Mouse (Mus musculus) neural tube, embryonic 13.5 days (tissue): ENCODE data around the gene Pagr1b. TPM values are rescaled to one million over a fixed set of nuclear protein-coding genes. Genes with fewer than 3 reads are reported as not detected.

Experiments
- ATAC-seq: fragments of 200-750 bp; cut with Nextera tagmentation; 2 replicates; pipeline ENCODE4 v1.8.0; 2017; ENCODE audit warnings: low read depth, mild to moderate bottlenecking, moderate TSS enrichment, moderate library complexity
- H3K27ac ChIP-seq: fragments of 300-500 bp; sonication (generic); replicated peaks from 2 replicates; pipeline ENCODE4 v1.5.1; 2015; ENCODE audit warnings: moderate library complexity, mild to moderate bottlenecking, inconsistent platforms
- H3K27me3 ChIP-seq: fragments of 300-500 bp; sonication (generic); 2 replicates; pipeline ENCODE4 v1.6.1; 2015; ENCODE audit warnings: mild to moderate bottlenecking, inconsistent platforms
- H3K36me3 ChIP-seq: fragments of 300-500 bp; sonication (generic); 2 replicates; pipeline ENCODE4 v1.6.1; 2015; ENCODE audit warnings: mild to moderate bottlenecking, inconsistent platforms
- H3K4me1 ChIP-seq: fragments of 300-500 bp; sonication (generic); replicated peaks from 2 replicates; pipeline ENCODE4 v1.6.1; 2015; ENCODE audit warnings: inconsistent platforms
- H3K4me2 ChIP-seq: fragments of 300-500 bp; sonication (generic); 2 replicates; pipeline ENCODE4 v1.6.1; 2015; ENCODE audit warnings: inconsistent platforms, mild to moderate bottlenecking, moderate library complexity
- H3K4me3 ChIP-seq: fragments of 300-500 bp; sonication (generic); 2 replicates; pipeline ENCODE4 v1.5.1; 2015; ENCODE audit warnings: mild to moderate bottlenecking, inconsistent platforms
- H3K9ac ChIP-seq: fragments of 300-500 bp; sonication (generic); 2 replicates; pipeline ENCODE4 v1.6.1; 2015; ENCODE audit warnings: moderate library complexity, mild to moderate bottlenecking, inconsistent platforms
- H3K9me3 ChIP-seq: fragments of 300-500 bp; sonication (generic); 2 replicates; pipeline ENCODE4 v1.6.1; 2016; ENCODE audit warnings: inconsistent platforms
- WGBS: fragments of 180-500 bp; shearing (Covaris S2); methylation state at CpG from one replicate; pipeline ENCODE4 v1.1.7; 2015; 5-methylcytosine and 5-hydroxymethylcytosine counted together
- polyA plus RNA-seq: library from polyadenylated mRNA; unstranded; fragments of >200 nt; fragmentation: Nextera tagmentation; extraction: Ambion mirVana; gene quantifications from 2 replicates; pipeline ENCODE4 v1.2.1, GENCODE M21; 2015

The Pagr1b gene
- polyA plus RNA-seq, 1 experiment from 2014 or later, result 0.50 TPM

DNA sequence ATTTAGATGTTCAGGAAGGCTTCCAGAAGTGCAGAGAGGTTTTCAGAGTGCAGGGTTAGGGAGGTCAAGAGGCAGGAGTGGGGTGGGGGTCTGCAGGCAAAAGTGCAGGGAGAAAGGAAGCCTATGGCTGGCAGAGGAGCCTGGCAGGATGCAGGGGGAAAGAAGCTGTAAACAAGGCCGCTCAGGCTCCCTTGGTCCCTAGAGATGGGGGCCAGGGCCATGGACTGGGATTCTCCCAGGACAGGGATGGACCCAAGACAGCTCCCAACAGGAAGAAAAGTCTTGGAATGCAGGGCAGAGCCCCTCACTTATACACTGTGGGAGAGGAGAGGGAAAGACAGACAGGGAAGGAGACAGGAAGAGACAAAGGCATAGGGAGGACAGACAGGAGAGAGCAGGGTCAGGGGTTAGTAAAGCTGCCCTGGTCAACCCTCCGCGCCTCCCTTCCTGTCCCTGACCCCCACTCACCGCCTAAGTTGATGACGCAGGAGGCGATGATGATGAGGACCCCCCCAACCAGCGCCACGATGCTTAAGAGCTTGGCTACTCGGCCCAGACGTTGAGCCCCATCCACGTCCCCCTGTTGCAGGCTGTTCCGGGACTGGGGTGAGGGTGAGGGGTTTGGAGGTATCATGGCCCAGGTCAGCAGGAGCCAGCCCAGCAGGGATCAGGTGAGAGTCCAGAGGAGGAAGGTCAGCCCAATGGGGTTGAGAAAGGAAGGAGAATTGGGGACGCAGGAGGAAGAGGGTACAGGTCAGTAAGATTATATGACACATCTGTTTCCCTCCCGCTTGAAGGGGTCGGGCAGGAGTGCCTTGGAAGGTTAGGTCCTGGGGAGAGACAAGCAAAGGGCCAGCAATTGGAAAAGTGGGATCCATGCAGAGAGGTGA, 2.4 kb upstream of the Pagr1b start:
- 89% methylated on average over 15 of the region's 15 CpGs for WGBS
- Histone ChIP-seq H3K4me1 (peaks cover 89% of the 10 kb centered on the region), H3K27me3 (no peaks in the 10 kb centered on the region), H3K27ac (no peak overlapping the region), H3K36me3 (peaks cover 40% of the 10 kb centered on the region), H3K4me2 (peak overlapping the region; percentile 71), H3K9me3 (no peaks in the 10 kb centered on the region), H3K4me3 (no peak overlapping the region), H3K9ac (peak overlapping the region; percentile 82)
- no peak for ATAC-seq

DNA sequence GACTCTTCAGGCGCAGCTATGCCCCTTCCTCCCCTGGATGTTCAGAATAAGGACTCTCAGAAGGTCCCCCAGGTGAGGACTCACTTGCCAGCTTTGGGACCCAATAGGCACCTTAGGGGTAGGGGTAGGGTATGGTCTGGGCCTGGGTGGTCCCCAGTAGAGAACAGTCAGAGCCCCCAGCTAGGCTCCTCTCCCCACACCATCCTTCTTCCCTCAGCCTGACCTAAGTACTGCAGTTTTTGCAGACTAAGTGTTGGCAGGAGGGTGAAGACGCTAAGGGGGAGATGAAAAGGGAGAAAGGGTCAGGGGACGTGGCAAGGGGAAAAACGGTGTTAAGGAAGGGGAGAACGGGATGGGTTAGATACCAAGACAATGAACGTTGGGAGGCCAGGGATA, 1.7 kb upstream of the Pagr1b start:
- peaks cover 86% of the 10 kb centered on the region for H3K4me1 ChIP-seq
- no peak for ATAC-seq
- H3K27ac ChIP-seq, result peak overlapping the region; percentile 97
- no peaks in the 10 kb centered on the region for H3K27me3 ChIP-seq
- 67% methylated on average over 6 of the region's 6 CpGs for WGBS
- peak overlapping the region; percentile 26; the same call in 1 of the 2 replicates for H3K4me2 ChIP-seq
- H3K36me3 ChIP-seq, result peaks cover 40% of the 10 kb centered on the region
- no peak overlapping the region for H3K4me3 ChIP-seq
- no peaks in the 10 kb centered on the region for H3K9me3 ChIP-seq
- peak overlapping the region; percentile 82 for H3K9ac ChIP-seq

DNA sequence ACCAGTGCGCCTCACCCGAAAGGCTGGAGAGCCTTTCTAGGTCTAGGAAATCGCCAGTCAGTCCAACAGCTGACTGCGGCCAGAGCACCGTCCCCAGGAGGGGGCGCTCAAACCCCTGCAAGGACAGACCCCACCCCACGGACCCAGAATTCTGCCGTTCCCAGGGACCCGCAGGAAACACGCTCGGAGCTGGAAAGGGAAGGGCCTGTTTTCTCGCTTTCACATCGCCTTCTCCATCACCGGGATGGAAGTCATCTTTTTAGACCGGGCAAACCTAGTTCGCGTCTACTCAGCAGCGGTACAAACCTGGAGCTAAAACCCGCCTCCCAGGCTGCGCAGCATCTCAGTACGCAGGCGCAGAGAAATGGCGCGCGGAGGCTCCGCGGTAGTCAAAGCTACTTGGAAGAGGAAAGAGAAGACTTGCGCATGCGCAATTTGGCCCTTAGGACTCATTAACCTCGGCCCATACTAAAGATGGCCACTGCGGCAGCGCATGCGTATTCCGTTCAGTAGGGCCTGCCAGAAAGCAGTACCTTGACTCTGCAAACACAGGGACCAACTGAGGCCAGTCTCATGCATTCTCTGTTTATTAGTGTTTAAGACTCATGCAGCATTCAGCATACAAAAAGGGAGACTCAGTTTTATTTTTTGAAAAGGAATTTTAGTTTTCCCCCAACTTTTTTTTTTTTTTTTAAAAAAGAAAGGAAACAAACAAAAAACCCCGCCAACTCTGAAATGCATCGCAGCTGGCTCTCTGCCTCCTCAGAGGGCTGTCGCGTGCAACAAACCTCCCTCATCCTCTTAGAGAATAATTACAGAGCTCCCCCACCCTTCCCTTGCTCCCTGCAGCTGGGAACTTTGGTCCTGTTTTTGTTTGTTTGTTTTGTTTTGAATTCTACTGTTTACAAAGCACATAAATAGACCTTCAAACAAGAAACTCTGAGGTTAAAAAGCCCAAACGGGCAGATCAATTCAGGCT, 976 bp upstream of the Pagr1b start, which contains the start of gene Pagr1a:
TSS of gene Pagr1a (minus strand) at position 382 of the 979 bp plus-strand sequence.
- Histone ChIP-seq H3K4me1 (peaks cover 79% of the 10 kb centered on the region), H3K9me3 (no peaks in the 10 kb centered on the region), H3K4me3 (peak within 1 kb of the TSS; percentile 79), H3K36me3 (peaks cover 40% of the 10 kb centered on the region), H3K9ac (peak within 1 kb of the TSS; percentile 96), H3K27ac (peak within 1 kb of the TSS; percentile 97), H3K4me2 (peak within 1 kb of the TSS; percentile 92), H3K27me3 (no peaks in the 10 kb centered on the region)
- ATAC-seq, result peak; percentile 77
- 4% methylated on average over 39 of the region's 39 CpGs for WGBS

DNA sequence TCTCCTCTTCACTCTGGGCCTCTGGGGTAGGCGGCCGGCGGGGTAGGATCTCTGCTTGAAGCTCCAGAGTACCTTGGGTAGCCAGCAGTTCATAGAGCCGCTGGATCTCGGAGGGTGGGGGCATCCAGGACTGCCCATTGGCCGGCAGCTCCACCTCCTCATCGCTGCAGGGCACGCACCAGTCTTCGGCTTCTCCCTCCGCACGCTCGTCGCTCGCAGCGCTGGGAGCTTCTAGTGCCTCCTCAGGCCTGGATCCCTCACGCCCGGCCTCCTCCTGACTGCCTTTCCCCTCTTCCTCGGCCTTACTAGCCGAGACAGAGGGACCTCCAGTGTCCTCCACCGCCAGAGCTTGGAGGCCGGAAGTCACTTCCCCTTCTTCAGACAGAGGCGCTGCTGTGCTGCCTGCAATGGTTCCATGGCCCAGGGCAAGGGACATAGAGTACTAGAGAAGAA, 228 bp upstream of the Pagr1b start:
- Histone ChIP-seq H3K27me3 (no peaks in the 10 kb centered on the region), H3K4me1 (peaks cover 72% of the 10 kb centered on the region), H3K9me3 (no peaks in the 10 kb centered on the region), H3K27ac (peak overlapping the region; percentile 97), H3K36me3 (peaks cover 35% of the 10 kb centered on the region), H3K4me2 (peak overlapping the region; percentile 92), H3K9ac (peak overlapping the region; percentile 96), H3K4me3 (peak overlapping the region; percentile 79)
- ATAC-seq, result peak; percentile 48
- 0% methylated on average over 22 of the region's 22 CpGs for WGBS

DNA sequence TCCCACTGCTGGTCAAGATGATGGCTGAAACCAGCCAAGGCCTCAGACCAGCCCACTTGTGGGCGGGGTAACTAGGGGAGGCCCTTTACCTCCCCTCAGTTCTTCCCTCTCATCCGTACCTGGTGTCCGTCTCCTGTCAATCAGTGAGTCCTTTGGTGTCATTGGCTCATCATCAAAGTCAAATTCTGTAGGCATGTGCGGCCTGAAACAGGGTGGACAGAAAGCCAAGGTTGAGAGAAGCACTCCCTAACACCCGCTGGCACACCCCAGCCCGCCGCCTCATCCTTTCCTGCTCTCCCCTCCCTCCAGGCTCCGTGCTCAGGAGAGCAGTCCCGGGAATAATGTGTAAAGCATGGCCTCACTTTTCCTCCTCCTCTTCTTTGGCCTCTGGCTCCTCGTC, 203 bp downstream of the Pagr1b start:
- Histone ChIP-seq H3K9ac (peak overlapping the region; percentile 96), H3K27ac (peak overlapping the region; percentile 97), H3K9me3 (no peaks in the 10 kb centered on the region), H3K4me2 (peak overlapping the region; percentile 92), H3K4me3 (peak overlapping the region; percentile 79), H3K36me3 (peaks cover 35% of the 10 kb centered on the region), H3K27me3 (no peaks in the 10 kb centered on the region), H3K4me1 (peaks cover 67% of the 10 kb centered on the region)
- 1% methylated on average over 10 of the region's 10 CpGs for WGBS
- ATAC-seq, result peak; percentile 14; the same call in 1 of the 2 replicates

DNA sequence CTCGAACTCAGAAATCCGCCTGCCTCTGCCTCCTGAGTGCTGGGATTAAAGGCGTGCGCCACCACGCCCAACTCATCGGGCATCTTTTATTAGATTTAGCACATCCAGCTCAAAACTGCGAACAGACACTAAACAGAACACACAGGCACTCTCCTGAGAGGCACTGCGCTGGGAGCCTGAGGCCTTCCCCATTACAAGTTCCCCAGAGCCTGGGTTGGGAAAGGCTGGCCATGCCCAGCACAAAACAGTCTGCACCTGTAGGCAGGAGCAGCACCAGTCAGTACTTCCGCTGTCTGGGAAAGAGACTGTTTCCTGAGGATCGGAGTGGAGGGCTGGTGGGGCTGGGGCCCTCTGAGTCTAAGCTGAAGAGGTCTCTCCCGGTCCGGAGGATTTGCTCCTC, 1.3 kb downstream of the Pagr1b start:
- H3K4me2 ChIP-seq, result peak overlapping the region; percentile 92
- 98% methylated on average over 12 of the region's 12 CpGs for WGBS
- 0 out of 2 replicates have a peak overlapping the region, but pooled peaks have one; percentile 12 for H3K9ac ChIP-seq
- no peak overlapping the region for H3K27ac ChIP-seq
- ATAC-seq, result no peak
- H3K27me3 ChIP-seq, result no peaks in the 10 kb centered on the region
- H3K4me1 ChIP-seq, result peaks cover 57% of the 10 kb centered on the region
- H3K4me3 ChIP-seq, result peak overlapping the region; percentile 79
- H3K36me3 ChIP-seq, result peaks cover 38% of the 10 kb centered on the region
- H3K9me3 ChIP-seq, result no peaks in the 10 kb centered on the region

DNA sequence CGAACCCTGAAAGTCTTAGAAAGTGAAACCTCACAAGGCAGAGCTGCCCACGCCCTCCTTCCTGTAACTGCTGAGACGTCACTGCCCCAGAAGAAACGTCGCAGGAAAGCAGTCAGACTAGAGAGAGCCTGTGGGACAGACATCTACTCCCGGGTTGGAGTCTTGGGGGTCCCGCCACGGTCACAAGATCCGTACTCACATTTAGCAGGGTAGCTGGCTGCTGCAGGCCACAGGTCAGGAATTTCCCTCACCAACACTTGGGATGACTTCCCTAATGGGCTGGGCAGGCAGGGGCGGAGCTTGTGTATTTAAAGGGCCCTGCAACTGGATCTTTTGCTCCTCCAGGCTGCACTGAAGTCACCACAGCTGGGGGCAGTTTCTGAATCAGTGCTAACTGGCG, 2.0 kb downstream of the Pagr1b start, which contains the start of gene Mvp:
TSS of gene Mvp (minus strand) at position 302 of the 400 bp plus-strand sequence.
- Histone ChIP-seq H3K9me3 (no peaks in the 10 kb centered on the region), H3K4me1 (peaks cover 50% of the 10 kb centered on the region), H3K27me3 (no peaks in the 10 kb centered on the region), H3K9ac (peak within 1 kb of the TSS; percentile 52), H3K4me2 (peak within 1 kb of the TSS; percentile 92), H3K27ac (no peak within 1 kb of the TSS), H3K36me3 (peaks cover 38% of the 10 kb centered on the region), H3K4me3 (peak within 1 kb of the TSS; percentile 79)
- ATAC-seq, result no peak
- WGBS, result 63% methylated on average over 11 of the region's 11 CpGs

DNA sequence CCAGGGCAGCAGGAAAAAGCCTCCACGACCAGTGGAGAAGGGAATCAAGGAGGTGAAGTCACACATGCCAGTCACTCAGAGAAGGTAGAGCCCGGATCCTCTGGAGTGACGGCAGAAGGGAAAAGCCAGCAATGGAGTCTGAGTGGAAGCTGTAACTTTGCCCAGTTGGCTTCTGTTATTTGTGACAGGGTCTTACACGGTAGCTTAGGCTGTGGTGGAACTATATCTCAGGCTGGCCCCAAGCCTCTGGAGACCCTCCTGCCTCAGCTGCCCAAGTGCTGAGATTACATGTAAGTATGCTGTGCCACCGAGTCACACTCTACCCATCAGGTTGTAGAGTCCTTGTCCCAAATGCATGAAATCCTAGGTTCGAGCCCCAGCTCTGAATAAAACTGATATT, 2.9 kb downstream of the Pagr1b start:
- Histone ChIP-seq H3K9me3 (no peaks in the 10 kb centered on the region), H3K4me3 (no peak overlapping the region), H3K36me3 (peaks cover 38% of the 10 kb centered on the region), H3K27ac (no peak overlapping the region), H3K27me3 (no peaks in the 10 kb centered on the region), H3K4me1 (peaks cover 50% of the 10 kb centered on the region), H3K4me2 (no peak overlapping the region; the same call in 1 of the 2 replicates), H3K9ac (no peak overlapping the region)
- no peak for ATAC-seq
- 95% methylated on average over 6 of the region's 6 CpGs for WGBS

DNA sequence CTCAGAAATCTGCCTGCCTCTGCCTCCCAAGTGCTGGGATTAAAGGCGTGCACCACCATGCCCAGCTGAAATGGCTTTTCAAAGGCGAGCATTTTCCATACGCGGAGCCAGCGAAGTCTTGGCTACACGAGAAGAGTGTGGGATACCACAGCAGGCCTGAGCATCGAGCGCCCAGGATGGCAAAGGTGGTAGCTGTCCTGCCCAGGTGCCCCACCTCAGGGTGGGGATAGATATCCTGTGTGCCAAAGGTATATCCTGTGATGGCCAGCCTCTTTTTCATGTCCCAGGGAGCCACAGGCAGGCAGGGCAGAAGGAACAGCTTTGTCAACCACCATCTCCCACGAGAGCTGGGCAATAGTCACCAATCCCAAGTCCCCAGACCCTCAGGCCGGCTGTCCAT, 3.4 kb downstream of the Pagr1b start:
- no peaks in the 10 kb centered on the region for H3K27me3 ChIP-seq
- WGBS, result 96% methylated on average over 10 of the region's 10 CpGs
- H3K27ac ChIP-seq, result no peak overlapping the region
- ATAC-seq, result no peak
- peaks cover 49% of the 10 kb centered on the region for H3K4me1 ChIP-seq
- H3K36me3 ChIP-seq, result peaks cover 38% of the 10 kb centered on the region
- no peaks in the 10 kb centered on the region for H3K9me3 ChIP-seq
- no peak overlapping the region for H3K4me2 ChIP-seq
- H3K4me3 ChIP-seq, result no peak overlapping the region
- H3K9ac ChIP-seq, result no peak overlapping the region

DNA sequence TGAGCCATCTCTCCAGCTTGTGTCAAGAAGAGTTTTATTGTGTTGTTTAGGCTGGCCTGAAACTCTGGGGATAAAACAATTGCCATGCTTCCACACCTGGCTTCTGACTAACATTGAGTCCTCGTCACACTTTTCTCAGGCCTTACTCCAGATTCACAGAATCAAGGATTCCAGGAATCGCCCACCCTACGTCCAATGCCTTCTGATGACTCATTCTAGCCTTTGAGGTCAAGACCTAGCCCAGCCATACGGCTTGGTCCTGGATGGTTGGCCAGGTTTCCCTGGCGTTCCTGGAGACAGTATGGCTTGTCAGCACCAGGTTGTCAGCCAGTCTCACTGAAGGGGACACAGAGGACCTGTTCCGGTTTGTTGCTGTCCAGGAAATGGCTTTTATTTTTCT, 3.9 kb downstream of the Pagr1b start:
- no peak for ATAC-seq
- 89% methylated on average over 6 of the region's 6 CpGs for WGBS
- Histone ChIP-seq H3K36me3 (peaks cover 38% of the 10 kb centered on the region), H3K27ac (no peak overlapping the region), H3K4me3 (no peak overlapping the region), H3K4me1 (peaks cover 44% of the 10 kb centered on the region), H3K4me2 (no peak overlapping the region), H3K9me3 (no peaks in the 10 kb centered on the region), H3K27me3 (no peaks in the 10 kb centered on the region), H3K9ac (no peak overlapping the region)

DNA sequence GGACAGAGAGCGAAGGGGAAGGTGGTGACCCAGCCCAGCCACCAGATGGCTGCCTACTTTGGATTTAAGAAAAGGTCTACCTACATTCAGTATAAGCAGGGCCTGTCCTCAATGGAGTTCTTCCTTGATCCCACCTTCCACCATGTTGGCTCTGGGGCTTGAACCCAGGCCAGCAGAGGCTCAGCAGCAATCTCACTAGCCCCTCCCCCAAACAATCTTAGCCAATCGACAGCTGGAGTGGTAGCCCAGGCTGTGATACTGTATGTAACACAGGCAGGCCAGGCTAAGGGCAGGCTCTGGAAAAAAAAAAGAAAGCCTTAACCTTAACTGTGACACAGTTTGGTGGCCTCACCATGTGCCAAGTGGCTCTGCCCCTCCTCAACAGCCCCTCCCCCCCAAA, 4.6 kb downstream of the Pagr1b start:
- Histone ChIP-seq H3K9me3 (no peaks in the 10 kb centered on the region), H3K4me1 (peaks cover 43% of the 10 kb centered on the region), H3K4me2 (no peak overlapping the region), H3K36me3 (peaks cover 38% of the 10 kb centered on the region), H3K27me3 (no peaks in the 10 kb centered on the region), H3K27ac (no peak overlapping the region), H3K4me3 (no peak overlapping the region), H3K9ac (no peak overlapping the region)
- no peak for ATAC-seq
- 73% methylated on average over 2 of the region's 2 CpGs for WGBS
